Mouse (Mus musculus): Measurements from ENCODE around the gene Esr1. TPM values are rescaled to one million over a fixed set of nuclear protein-coding genes. Genes with fewer than 3 reads are reported as not detected.
A peak's percentile ranks its signal among the peaks of the same experiment; 100 is the strongest.
"Not testable (repeated sequence)": the region's sequence is repeated elsewhere in the genome, so short reads cannot be mapped to it uniquely, and the experiment has no call there.

Gene Esr1
- total RNA-seq, 2 experiments from 2014 or later = 9.5 to 11.0 TPM

- no peak for DNase-seq (ENCODE audit: low spot score in 2 of 2)
These were observed 72.4 kb downstream of the Esr1 start for GRCm38 (mm10) chr10:4683711-4684265.

DNA sequence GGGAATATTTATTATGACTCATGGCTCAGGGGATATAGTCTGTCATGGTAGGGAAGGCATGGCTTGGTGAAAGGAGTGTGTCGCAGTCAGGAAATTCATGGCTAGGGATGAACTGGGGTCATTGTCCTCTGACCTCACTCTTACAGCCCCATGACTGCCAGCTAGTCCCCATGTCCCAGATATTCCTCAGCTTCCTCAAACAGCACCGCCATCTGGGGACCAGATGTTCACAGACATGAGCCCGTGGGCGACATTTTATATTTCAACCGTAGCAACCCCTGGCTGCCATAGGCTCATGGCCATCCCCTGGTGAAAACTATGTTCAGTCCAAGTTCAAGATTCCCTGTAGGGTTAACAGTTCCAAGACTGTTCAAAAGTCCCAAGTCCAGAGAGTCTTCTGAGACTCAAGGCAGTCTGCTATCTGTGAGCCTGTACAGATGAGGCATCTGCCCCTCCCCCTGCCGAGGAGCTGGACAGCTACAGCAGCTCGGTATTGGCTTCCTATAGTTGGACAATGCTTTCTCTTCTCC lies 83.0 kb downstream of the Esr1 start:
- DNase-seq (ENCODE audit: low spot score in 2 of 2) = no peak

GRCm38 (mm10) chr10:4709915-4710314 lies 98.5 kb downstream of the Esr1 start:
- DNase-seq (ENCODE audit: low spot score in 2 of 2) = no peak

DNA sequence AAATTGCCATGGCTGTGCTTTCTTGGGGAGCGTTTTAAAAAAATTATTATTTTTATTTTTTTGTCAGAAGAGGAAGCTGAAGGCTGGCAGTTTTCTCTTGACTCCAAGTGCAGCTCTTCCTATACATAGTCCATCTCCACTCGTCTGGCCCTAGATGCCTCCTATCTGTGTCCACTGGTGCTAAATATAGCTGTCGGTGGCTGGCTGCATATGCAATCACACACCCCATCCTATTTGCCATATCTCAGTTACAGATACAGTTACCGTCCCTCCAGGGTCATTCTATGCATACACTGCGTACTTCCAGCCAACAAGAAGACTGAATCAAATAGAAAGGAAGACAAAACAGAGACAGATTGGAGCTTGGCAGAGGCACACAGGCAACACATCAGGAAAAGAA lies 100.0 kb downstream of the Esr1 start:
- no peak for DNase-seq (ENCODE audit: low spot score in 2 of 2)

DNA sequence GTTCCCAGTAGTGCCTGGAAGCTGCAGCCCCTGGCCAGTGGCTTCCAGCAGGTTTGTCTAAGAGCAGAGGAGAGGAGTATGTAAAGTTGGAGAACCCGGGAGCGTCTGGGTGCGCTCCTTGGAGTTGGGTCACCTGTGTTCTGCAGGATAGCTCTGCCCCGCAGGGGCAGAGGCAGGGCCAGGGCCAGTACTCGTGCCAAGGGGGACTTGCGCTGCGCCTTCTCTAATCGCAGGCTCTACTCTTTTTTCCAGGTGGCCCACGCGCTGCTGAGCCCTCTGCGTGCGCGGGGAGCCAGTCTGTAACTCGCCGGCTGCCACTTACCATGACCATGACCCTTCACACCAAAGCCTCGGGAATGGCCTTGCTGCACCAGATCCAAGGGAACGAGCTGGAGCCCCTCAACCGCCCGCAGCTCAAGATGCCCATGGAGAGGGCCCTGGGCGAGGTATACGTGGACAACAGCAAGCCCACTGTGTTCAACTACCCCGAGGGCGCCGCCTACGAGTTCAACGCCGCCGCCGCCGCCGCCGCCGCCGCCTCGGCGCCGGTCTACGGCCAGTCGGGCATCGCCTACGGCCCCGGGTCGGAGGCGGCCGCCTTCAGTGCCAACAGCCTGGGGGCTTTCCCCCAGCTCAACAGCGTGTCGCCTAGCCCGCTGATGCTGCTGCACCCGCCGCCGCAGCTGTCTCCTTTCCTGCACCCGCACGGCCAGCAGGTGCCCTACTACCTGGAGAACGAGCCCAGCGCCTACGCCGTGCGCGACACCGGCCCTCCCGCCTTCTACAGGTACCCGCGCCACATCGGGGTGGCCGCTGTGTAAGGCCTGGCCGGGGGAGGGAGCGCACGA lies 100.9 kb downstream of the Esr1 start:
- DNase-seq (ENCODE audit: low spot score in 2 of 2) = peak in 1 of 2 experiments; percentile 3

GRCm38 (mm10) chr10:4713398-4713797 lies 102.0 kb downstream of the Esr1 start:
- no peak for DNase-seq (ENCODE audit: low spot score in 2 of 2)

GRCm38 (mm10) chr10:4724851-4725250 lies 113.5 kb downstream of the Esr1 start:
- DNase-seq (ENCODE audit: low spot score in 2 of 2) = no peak

GRCm38 (mm10) chr10:4726141-4726540 lies 114.7 kb downstream of the Esr1 start:
- DNase-seq (ENCODE audit: low spot score in 2 of 2) = no peak

DNA sequence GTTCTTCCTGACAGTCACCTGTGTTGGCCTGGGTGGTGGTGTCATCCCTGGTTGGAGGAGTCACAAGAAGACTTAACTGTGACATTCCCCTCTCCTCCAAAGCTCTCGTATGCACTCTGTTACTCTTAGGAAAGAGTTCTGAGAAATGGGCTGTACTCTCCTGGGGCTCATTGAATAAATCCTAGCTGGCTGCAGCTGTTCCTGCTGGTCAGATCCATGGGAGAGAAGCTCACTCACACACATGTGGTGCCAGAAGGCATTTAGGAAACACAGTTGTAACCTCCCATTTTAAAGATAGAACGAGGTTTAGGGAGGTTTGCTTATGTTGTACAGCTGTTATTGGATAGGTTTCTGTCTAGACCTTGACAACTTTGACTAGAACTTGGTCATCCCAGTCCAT lies 120.9 kb downstream of the Esr1 start:
- DNase-seq (ENCODE audit: low spot score in 2 of 2) = no peak

- no peak for DNase-seq (ENCODE audit: low spot score in 2 of 2)
These were observed 122.6 kb downstream of the Esr1 start for GRCm38 (mm10) chr10:4733987-4734386.

DNA sequence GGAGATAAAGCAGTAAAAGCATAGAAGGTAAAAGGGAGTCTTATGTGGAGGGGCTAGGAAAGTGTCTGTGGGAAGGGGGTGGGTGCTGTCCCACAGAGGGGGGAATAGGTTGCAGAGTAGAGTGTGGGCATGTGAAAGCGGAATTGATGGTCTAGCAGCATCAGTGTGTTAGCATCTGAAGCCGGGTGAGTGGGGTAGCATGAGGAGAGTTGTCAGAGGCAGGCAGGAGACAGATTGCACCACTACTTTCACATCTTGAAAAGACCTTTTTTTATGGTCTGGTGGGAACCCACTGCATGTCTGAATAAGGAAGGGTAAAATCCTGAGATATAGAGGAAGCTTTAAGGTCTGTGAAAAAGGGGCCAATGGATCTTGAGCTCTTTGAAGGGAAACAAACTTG lies 123.5 kb downstream of the Esr1 start:
- no peak for DNase-seq (ENCODE audit: low spot score in 2 of 2)

GRCm38 (mm10) chr10:4738311-4738710 lies 126.9 kb downstream of the Esr1 start:
- DNase-seq (ENCODE audit: low spot score in 2 of 2) = no peak

GRCm38 (mm10) chr10:4751091-4751490 lies 139.7 kb downstream of the Esr1 start:
- DNase-seq (ENCODE audit: low spot score in 2 of 2) = not testable (repeated sequence)

GRCm38 (mm10) chr10:4752977-4753376 lies 141.6 kb downstream of the Esr1 start:
- no peak for DNase-seq (ENCODE audit: low spot score in 2 of 2)

- no peak for DNase-seq (ENCODE audit: low spot score in 2 of 2)
These were observed 164.1 kb downstream of the Esr1 start for GRCm38 (mm10) chr10:4775541-4775940.

DNA sequence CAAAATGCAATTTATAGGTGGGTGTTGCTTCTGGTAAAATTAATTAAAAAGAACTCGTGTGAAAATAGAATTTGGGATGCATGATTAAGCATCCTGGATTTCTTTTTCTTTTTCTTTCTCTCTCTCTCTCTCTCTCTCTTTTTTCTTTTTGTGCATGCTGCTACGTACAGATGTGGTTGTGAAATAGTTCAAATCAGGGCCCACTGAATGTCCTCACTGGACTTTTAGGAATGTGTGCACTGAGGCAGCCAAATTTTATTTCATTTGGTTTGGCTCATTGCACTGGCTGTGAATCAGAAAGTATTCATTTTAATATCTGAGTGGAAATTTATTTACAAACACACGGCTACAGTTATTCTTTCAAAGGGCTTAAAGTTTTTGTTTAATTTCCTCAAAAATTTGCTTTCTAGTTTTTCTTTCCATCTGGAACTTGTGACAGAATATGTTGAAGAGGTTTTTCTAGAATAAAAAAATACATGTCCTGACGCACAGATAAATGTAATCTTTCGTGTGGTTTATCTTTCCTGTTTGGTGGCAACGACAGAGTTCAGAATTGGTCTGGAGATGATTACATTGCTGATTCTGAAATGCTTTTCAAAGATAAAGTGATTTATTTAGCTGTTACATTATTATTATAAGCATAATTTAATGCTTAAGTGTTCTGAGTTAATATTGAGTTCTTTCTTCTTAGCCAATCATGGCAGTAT lies 164.8 kb downstream of the Esr1 start:
- no peak for DNase-seq (ENCODE audit: low spot score in 2 of 2)

DNA sequence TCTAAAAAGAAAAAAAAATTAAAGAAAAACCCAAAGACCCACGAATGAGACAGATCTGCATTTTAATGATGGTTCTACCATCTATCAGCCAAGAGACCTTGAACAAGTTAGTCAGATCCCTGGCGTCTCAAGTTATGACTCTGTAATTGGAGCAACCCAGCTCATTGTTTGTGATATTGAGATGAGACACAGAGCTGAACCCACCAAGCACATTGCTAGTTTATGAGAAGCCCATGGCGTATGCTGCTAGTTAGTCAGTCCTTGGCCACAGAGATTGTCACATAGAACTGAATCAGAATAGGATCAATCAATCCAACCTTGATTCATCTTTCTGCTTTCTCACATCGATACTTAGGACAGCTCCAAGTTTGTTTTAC lies 165.3 kb downstream of the Esr1 start:
- DNase-seq (ENCODE audit: low spot score in 2 of 2) = no peak

GRCm38 (mm10) chr10:4777996-4778395 lies 166.6 kb downstream of the Esr1 start:
- no peak for DNase-seq (ENCODE audit: low spot score in 2 of 2)

GRCm38 (mm10) chr10:4780926-4781325 lies 169.5 kb downstream of the Esr1 start:
- DNase-seq (ENCODE audit: low spot score in 2 of 2) = no peak

DNA sequence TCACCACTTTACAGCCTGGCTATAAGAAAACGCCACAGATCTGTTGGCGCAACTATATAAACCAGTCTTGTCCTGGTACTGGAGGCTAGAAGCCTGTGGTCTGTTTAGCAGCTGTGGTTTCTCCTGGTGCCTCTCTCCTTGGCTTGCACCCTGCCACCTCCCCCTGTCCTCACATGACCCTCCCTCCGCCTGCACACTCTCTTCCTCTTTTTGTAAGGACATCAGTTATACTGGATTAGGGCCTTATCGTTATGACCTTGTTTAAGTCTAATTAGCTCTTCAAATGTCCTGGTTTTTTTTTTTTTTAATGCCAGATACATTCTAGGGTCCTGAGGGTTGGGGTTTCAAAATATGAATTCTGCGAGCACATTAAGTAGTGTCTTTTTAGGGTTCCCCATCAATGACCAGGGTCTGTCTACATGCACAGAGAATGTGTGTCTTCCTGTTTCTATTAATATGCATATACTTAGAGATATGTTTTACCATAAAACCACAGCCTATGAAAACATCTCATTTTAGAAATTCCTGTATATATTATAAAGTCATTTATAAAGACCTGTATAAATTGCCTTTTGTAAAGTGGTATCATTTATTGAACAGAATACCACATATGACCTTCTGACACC lies 175.7 kb downstream of the Esr1 start:
- no peak for DNase-seq (ENCODE audit: low spot score in 2 of 2)

GRCm38 (mm10) chr10:4798268-4798808 lies 186.9 kb downstream of the Esr1 start:
- no peak for DNase-seq (ENCODE audit: low spot score in 2 of 2)

Measured in adrenal gland, postnatal 4 days (tissue).